Mouse (Mus musculus): ENCODE results near the gene Slc34a3. TPM values are rescaled to one million over a fixed set of nuclear protein-coding genes. Genes with fewer than 3 reads are reported as not detected.

Slc34a3 gene
- polyA plus RNA-seq, 1 experiment from 2014 or later = 0.14 TPM

GRCm38 (mm10) chr2:25187841-25188240, 46.3 kb downstream of the Slc34a3 start:
- H3K4me1 ChIP-seq (ENCODE audit: control insufficient read depth, insufficient read depth, low read length) = no peaks in the 10 kb centered on the region
- ATAC-seq (ENCODE audit: insufficient number of reproducible peaks, insufficient read depth, low FRiP score, low read depth) = no peak
- no peak overlapping the region for H3K27ac ChIP-seq (ENCODE audit: low read length)
- H3K4me2 ChIP-seq (replicated peaks; ENCODE audit: low read depth, low read length) = no peak overlapping the region
- no peak overlapping the region for H3K4me3 ChIP-seq (ENCODE audit: low read depth, low read length)
- H3K27me3 ChIP-seq (ENCODE audit: control insufficient read depth, insufficient read depth, low read length) = peaks cover 9% of the 10 kb centered on the region; the same call in 1 of the 2 replicates
- WGBS = 84% methylated on average over 6 of the region's 6 CpGs
- no peaks in the 10 kb centered on the region for H3K9me3 ChIP-seq (ENCODE audit: control insufficient read depth, low read depth, low read length)
- H3K36me3 ChIP-seq (ENCODE audit: control insufficient read depth, insufficient read depth, low read length) = no peaks in the 10 kb centered on the region
- no peak overlapping the region for H3K9ac ChIP-seq (replicated peaks; ENCODE audit: low read depth, low read length)

DNA sequence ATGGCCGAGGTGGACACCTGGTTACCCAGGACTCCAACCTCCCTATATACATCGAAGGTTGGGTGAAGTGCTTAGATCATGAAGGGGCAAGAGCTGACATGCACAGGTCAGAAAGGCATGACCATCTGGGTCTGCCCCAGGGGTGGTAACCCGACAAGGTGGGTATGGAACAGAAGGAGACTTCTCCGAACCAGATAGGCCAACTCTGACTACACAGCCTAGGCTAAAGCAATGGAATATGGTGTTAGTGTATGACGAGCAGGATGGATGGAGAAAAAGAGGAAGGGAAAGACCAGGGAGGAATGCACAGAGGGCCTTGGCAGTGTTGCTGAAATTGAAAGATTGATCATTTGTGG, 47.6 kb downstream of the Slc34a3 start:
- H3K27ac ChIP-seq (ENCODE audit: low read length) = no peak overlapping the region
- 36% methylated on average over 5 of the region's 5 CpGs for WGBS

DNA sequence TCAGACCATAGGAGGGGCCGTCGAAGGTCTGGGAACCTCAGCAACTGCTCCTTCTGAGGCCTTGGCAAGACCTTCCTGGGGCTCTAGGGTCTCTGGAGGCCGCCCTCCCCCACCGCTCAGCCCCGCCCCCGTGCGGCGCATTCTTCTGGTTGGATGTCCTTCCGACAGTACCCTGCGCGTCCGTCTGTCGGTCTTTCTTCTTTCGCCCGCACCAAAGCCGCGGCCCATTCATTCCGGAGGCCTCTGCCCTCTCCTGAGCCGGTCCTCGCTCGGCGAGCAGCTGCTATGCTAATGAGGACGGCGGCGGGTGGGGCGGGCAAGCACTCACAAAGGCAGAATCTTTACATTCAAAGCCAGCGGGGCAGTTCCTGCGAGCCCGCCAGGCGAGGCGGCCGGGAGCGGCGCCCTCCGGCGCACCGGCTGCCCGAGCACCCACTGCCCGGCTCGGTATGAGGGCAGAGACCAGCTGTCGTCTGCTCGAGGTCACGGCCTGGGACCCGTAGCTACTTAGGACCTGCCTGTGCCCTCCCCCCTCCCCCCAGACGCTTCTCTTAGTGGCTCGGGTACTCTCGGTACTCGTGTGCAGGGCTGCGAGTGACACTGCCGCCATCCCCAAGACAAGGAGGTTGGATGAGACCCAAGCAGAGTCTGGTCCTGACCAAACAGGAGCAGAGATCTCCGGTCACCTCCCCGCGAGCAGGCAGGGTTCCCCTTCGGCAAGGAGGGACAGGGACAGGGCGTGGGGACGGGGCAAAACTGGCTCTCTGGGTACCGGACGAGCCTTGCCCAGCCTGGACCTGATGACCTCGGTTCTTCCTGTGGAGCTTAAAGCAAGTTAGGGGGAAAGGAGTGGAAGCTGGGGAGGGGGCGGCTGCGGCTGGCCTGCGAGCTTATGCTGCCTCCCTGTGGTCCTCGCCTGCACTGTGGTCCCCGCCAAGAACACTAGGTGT, 48.3 kb downstream of the Slc34a3 start:
- 1% methylated on average over 64 of the region's 64 CpGs for WGBS

More for the DNA sequence above, 47.6 kb downstream of the Slc34a3 start:
- no peaks in the 10 kb centered on the region for H3K36me3 ChIP-seq (ENCODE audit: control insufficient read depth, insufficient read depth, low read length)
- peak overlapping the region; percentile 15 for H3K9ac ChIP-seq (replicated peaks; ENCODE audit: low read depth, low read length)
- H3K4me1 ChIP-seq (ENCODE audit: control insufficient read depth, insufficient read depth, low read length) = no peaks in the 10 kb centered on the region
- no peak overlapping the region; the same call in 1 of the 2 replicates for H3K4me3 ChIP-seq (ENCODE audit: low read depth, low read length)
- no peak for ATAC-seq (ENCODE audit: insufficient number of reproducible peaks, insufficient read depth, low FRiP score, low read depth)
- no peaks in the 10 kb centered on the region for H3K9me3 ChIP-seq (ENCODE audit: control insufficient read depth, low read depth, low read length)
- peak overlapping the region; percentile 95 for H3K4me2 ChIP-seq (replicated peaks; ENCODE audit: low read depth, low read length)
- peaks cover 9% of the 10 kb centered on the region; the same call in 1 of the 2 replicates for H3K27me3 ChIP-seq (ENCODE audit: control insufficient read depth, insufficient read depth, low read length)

DNA sequence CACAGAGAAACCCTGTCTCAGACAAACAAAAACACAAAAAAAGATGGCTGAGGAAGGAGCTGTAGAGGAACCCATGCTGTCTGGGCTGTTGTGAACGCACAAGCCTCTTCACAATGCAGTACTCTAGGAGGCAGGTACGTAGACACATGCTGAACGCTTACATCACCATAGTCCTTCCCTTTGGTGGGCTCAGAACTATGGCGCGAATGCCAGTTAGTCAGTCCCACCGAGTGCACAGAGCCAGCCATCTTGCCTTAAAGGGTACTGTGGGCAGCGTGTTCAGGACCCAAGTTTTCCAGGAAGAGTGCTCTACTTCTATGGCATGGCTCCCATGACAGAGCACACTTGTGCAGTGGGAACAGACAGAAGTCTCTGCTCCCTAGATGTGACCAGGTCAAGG, 49.7 kb downstream of the Slc34a3 start:
- peaks cover 6% of the 10 kb centered on the region; the same call in 1 of the 2 replicates for H3K4me1 ChIP-seq (ENCODE audit: control insufficient read depth, insufficient read depth, low read length)
- H3K9ac ChIP-seq (replicated peaks; ENCODE audit: low read depth, low read length) = no peak overlapping the region
- no peak overlapping the region for H3K4me2 ChIP-seq (replicated peaks; ENCODE audit: low read depth, low read length)
- H3K4me3 ChIP-seq (ENCODE audit: low read depth, low read length) = no peak overlapping the region
- no peaks in the 10 kb centered on the region for H3K36me3 ChIP-seq (ENCODE audit: control insufficient read depth, insufficient read depth, low read length)
- WGBS = 97% methylated on average over 7 of the region's 7 CpGs
- H3K27ac ChIP-seq (ENCODE audit: low read length) = no peak overlapping the region
- H3K9me3 ChIP-seq (ENCODE audit: control insufficient read depth, low read depth, low read length) = no peaks in the 10 kb centered on the region
- peaks cover 16% of the 10 kb centered on the region for H3K27me3 ChIP-seq (ENCODE audit: control insufficient read depth, insufficient read depth, low read length)
- no peak for ATAC-seq (ENCODE audit: insufficient number of reproducible peaks, insufficient read depth, low FRiP score, low read depth)

More for the DNA sequence above, 48.3 kb downstream of the Slc34a3 start:
- ATAC-seq (ENCODE audit: insufficient number of reproducible peaks, insufficient read depth, low FRiP score, low read depth) = peak; percentile 50; the same call in 1 of the 2 replicates
- peak overlapping the region; percentile 95 for H3K4me2 ChIP-seq (replicated peaks; ENCODE audit: low read depth, low read length)
- no peaks in the 10 kb centered on the region for H3K9me3 ChIP-seq (ENCODE audit: control insufficient read depth, low read depth, low read length)
- H3K27me3 ChIP-seq (ENCODE audit: control insufficient read depth, insufficient read depth, low read length) = peaks cover 9% of the 10 kb centered on the region; the same call in 1 of the 2 replicates
- peak overlapping the region; percentile 45; the same call in 1 of the 2 replicates for H3K27ac ChIP-seq (ENCODE audit: low read length)
- H3K9ac ChIP-seq (replicated peaks; ENCODE audit: low read depth, low read length) = peak overlapping the region; percentile 15
- no peaks in the 10 kb centered on the region for H3K36me3 ChIP-seq (ENCODE audit: control insufficient read depth, insufficient read depth, low read length)
- peaks cover 4% of the 10 kb centered on the region; the same call in 1 of the 2 replicates for H3K4me1 ChIP-seq (ENCODE audit: control insufficient read depth, insufficient read depth, low read length)
- H3K4me3 ChIP-seq (ENCODE audit: low read depth, low read length) = peak overlapping the region; percentile 42

DNA sequence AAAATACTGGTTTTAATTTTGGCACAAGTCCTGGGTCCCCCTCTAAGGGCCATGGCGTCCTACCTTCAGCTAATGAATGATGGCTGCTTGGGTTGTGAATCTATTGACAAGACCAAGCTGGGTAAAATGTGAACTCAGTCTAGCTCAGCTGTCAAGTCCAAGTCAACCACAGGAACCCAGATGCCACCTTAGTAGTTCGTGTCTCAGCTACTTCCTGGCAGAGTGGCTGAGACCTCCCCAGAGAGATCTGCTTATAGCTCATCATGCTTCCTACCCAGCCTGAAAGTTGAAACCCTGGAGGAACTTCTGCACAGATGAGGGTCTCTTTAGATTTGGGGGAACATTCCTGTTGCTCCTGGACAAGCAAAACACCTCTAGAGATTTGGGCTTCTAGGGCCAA, 50.8 kb downstream of the Slc34a3 start:
- ATAC-seq (ENCODE audit: insufficient number of reproducible peaks, insufficient read depth, low FRiP score, low read depth) = no peak
- Histone ChIP-seq H3K4me2 (replicated peaks; ENCODE audit: low read depth, low read length) (peak overlapping the region; percentile 22; the same call in 1 of the 2 replicates), H3K27me3 (ENCODE audit: control insufficient read depth, insufficient read depth, low read length) (peaks cover 16% of the 10 kb centered on the region), H3K9me3 (ENCODE audit: control insufficient read depth, low read depth, low read length) (no peaks in the 10 kb centered on the region), H3K36me3 (ENCODE audit: control insufficient read depth, insufficient read depth, low read length) (no peaks in the 10 kb centered on the region), H3K4me3 (ENCODE audit: low read depth, low read length) (peak overlapping the region; percentile 52; the same call in 1 of the 2 replicates), H3K27ac (ENCODE audit: low read length) (no peak overlapping the region), H3K9ac (replicated peaks; ENCODE audit: low read depth, low read length) (no peak overlapping the region), H3K4me1 (ENCODE audit: control insufficient read depth, insufficient read depth, low read length) (peaks cover 8% of the 10 kb centered on the region; the same call in 1 of the 2 replicates)
- WGBS = 75% methylated on average over 2 of the region's 2 CpGs

- Histone ChIP-seq H3K4me2 (replicated peaks; ENCODE audit: low read depth, low read length) (peak overlapping the region; percentile 22; the same call in 1 of the 2 replicates), H3K4me1 (ENCODE audit: control insufficient read depth, insufficient read depth, low read length) (peaks cover 15% of the 10 kb centered on the region), H3K27me3 (ENCODE audit: control insufficient read depth, insufficient read depth, low read length) (peaks cover 16% of the 10 kb centered on the region), H3K36me3 (ENCODE audit: control insufficient read depth, insufficient read depth, low read length) (no peaks in the 10 kb centered on the region), H3K9me3 (ENCODE audit: control insufficient read depth, low read depth, low read length) (no peaks in the 10 kb centered on the region), H3K4me3 (ENCODE audit: low read depth, low read length) (peak overlapping the region; percentile 52), H3K27ac (ENCODE audit: low read length) (no peak overlapping the region), H3K9ac (replicated peaks; ENCODE audit: low read depth, low read length) (no peak overlapping the region)
- 22% methylated on average over 6 of the region's 6 CpGs for WGBS
- no peak for ATAC-seq (ENCODE audit: insufficient number of reproducible peaks, insufficient read depth, low FRiP score, low read depth)
Observed at GRCm38 (mm10) chr2:25182664-25183063, 51.5 kb downstream of the Slc34a3 start.

DNA sequence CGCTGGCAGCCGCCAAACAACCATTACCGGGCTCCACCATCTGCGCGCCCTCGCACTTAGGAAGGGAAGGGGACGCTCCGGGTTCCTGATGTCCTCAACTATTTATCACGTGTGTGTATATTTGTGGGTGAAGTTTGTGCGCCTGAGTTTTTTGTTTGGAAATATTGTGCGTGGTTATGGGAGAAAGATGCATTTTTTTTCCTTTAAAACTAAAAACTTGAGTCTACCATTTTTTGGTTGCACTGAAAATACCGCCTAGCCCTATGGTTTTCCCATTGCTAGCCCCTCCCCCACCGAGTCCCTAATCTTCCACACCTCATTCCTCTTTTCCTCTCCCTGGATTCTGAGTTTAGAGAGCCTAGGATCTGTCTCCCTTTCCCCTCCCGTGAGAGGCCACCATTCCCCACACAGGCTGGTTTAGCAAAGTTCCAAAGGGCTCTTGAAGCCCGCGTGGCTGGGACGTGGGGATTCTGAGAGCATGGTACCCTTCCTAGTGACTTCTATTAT, 52.2 kb downstream of the Slc34a3 start:
- WGBS = 2% methylated on average over 17 of the region's 17 CpGs
- no peak for ATAC-seq (ENCODE audit: insufficient number of reproducible peaks, insufficient read depth, low FRiP score, low read depth)
- Histone ChIP-seq H3K4me1 (ENCODE audit: control insufficient read depth, insufficient read depth, low read length) (peaks cover 22% of the 10 kb centered on the region), H3K4me3 (ENCODE audit: low read depth, low read length) (peak overlapping the region; percentile 52), H3K27me3 (ENCODE audit: control insufficient read depth, insufficient read depth, low read length) (peaks cover 16% of the 10 kb centered on the region), H3K4me2 (replicated peaks; ENCODE audit: low read depth, low read length) (peak overlapping the region; percentile 84), H3K9ac (replicated peaks; ENCODE audit: low read depth, low read length) (peak overlapping the region; percentile 46), H3K27ac (ENCODE audit: low read length) (peak overlapping the region; percentile 53; the same call in 1 of the 2 replicates), H3K36me3 (ENCODE audit: control insufficient read depth, insufficient read depth, low read length) (no peaks in the 10 kb centered on the region), H3K9me3 (ENCODE audit: control insufficient read depth, low read depth, low read length) (no peaks in the 10 kb centered on the region)

DNA sequence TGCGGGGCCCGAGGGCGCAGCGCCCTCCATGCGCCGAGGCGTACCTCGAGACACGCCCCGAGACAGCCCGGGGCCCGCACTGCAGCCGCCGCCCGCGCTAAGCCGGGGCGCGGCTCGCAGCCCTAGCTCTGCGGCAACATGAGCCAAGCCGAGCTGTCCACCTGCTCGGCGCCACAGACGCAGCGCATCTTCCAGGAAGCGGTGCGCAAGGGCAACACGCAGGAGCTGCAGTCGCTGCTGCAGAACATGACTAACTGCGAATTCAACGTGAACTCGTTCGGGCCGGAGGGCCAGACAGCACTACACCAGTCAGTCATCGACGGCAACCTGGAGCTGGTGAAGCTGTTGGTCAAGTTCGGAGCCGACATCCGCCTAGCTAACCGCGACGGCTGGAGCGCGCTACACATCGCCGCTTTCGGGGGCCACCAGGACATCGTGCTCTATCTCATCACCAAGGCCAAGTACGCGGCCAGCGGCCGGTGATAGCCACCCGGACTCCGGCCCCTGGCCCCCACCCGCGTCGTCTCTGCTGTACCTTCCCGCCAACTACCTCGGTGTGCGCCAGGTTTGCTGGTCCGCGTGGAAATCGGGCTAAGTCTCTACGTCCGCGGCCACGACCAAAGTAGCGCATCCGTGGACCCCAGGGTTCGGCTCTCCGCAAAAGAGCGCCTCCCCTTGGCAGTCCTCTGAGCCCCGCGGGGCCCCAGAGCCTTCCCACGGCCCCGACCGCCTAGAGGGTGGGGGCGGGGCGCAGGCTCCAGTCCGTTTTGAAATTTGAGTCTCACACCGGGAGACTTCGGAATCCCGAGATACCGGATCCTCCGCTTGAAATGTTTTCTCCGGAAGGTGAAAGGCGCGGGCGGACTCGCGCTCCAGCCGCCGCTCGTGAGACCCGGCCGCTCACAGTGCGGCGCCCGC, 52.9 kb downstream of the Slc34a3 start:
- peak overlapping the region; percentile 84 for H3K4me2 ChIP-seq (replicated peaks; ENCODE audit: low read depth, low read length)
- peak overlapping the region; percentile 46 for H3K9ac ChIP-seq (replicated peaks; ENCODE audit: low read depth, low read length)
- no peaks in the 10 kb centered on the region for H3K36me3 ChIP-seq (ENCODE audit: control insufficient read depth, insufficient read depth, low read length)
- H3K27ac ChIP-seq (ENCODE audit: low read length) = peak overlapping the region; percentile 88
- H3K4me3 ChIP-seq (ENCODE audit: low read depth, low read length) = peak overlapping the region; percentile 52
- ATAC-seq (ENCODE audit: insufficient number of reproducible peaks, insufficient read depth, low FRiP score, low read depth) = peak; percentile 34
- peaks cover 16% of the 10 kb centered on the region for H3K27me3 ChIP-seq (ENCODE audit: control insufficient read depth, insufficient read depth, low read length)
- no peaks in the 10 kb centered on the region for H3K9me3 ChIP-seq (ENCODE audit: control insufficient read depth, low read depth, low read length)
- under 1% methylated on average over 96 of the region's 100 CpGs for WGBS
- peaks cover 27% of the 10 kb centered on the region for H3K4me1 ChIP-seq (ENCODE audit: control insufficient read depth, insufficient read depth, low read length)
